Mouse (Mus musculus) gastrocnemius, postnatal 25 days (tissue): ENCODE results near the gene Rpl22l1. TPM values are rescaled to one million over a fixed set of nuclear protein-coding genes. Genes with fewer than 3 reads are reported as not detected.
"Not testable (repeated sequence)": the region's sequence is repeated elsewhere in the genome, so short reads cannot be mapped to it uniquely, and the experiment has no call there.

Experiments
- DNase-seq: peaks from one replicate; pipeline ENCODE4 v3.0.0; 2022
- total RNA-seq, 2 experiments: library from RNA; stranded (reverse); gene quantifications; 1 replicate in 1 of 2; 2 replicates in 1 of 2; pipeline ENCODE4 v1.2.3; 2021

Gene Rpl22l1
- total RNA-seq, 2 experiments from 2014 or later = 135 to 157 TPM

- DNase-seq = no peak
Measured at GRCm38 (mm10) chr3:28836796-28837371, 31.6 kb downstream of the Rpl22l1 start.

DNA sequence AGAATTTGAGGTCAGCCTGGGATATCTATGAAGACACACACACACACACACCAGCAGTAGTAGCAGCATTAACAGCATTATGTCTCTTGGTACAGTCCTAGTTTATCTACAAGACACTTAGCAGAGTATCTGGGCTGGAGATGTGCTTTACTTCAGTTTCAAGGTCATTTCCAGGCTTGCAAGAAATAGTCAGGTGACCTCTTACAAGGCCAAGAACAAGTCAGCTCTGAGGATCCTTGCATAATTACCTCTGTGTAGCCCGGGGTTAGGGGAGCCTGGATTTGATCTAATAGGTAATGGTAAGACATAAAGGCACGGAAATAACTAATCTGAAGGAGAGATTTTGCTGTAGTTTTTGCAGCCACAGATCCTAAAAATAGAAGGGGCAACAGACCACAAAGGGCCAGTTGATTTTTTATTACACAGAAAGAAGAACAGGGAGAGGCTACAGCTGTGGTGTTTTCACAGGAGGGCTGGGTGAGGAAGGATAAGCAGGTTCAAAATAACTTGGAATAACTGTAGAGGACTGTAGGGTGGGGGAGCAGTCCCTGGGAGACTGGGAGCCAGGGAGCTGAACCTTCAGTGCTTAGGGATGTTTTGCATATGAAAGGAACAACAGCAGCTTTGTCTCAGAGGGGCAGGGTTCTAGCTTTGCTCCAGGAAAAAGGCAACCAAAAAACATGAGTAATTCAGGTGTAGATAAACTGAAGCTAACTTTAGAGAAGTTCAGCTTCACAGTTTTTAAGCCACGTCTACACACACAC lies 36.8 kb downstream of the Rpl22l1 start:
- DNase-seq = no peak

- DNase-seq = no peak
Measured at GRCm38 (mm10) chr3:28843231-28843630, 38.0 kb downstream of the Rpl22l1 start.

GRCm38 (mm10) chr3:28847115-28847514 lies 41.9 kb downstream of the Rpl22l1 start:
- DNase-seq = no peak

DNA sequence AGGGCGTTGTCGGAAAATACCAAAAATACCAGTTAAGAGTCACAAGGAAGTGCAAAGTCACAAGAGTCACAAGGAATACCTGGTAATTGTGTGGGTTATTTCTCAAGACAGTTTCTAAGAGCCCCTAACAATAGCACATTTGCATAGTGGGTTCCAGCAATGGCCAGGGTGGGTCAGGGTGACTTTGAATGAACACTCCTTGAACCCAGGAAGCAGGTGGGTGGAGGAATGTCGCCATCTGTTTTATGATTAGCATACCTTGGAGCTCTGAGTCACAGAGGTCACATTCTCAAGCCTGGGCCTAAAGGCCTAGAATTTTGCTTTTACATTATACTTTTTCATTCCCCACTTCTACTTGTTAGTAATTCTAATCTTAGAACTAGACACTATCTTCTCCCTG lies 46.9 kb downstream of the Rpl22l1 start:
- DNase-seq = not testable (repeated sequence)

Other genes starting within 250 kb of the Rpl22l1 start
- not detected for gene Slc2a2, start 107.5 kb upstream of the Rpl22l1 start, total RNA-seq
- gene Eif5a2, start 24.2 kb upstream of the Rpl22l1 start, total RNA-seq = under 1 TPM; 0.79 to 0.83 TPM
- not detected for gene Gm1527, start 87.2 kb downstream of the Rpl22l1 start, total RNA-seq